Mouse (Mus musculus) bone marrow macrophage, adult 2 months (primary cell): ENCODE measurements around the gene Fgfr2.

ENCODE experiments used
- CTCF ChIP-seq: IDR thresholded peaks from 2 replicates; pipeline ENCODE4 v1.5.1; 2012; ENCODE audit warnings: low read depth, mild to moderate bottlenecking, low read length, moderate library complexity
- POLR2A ChIP-seq: IDR thresholded peaks from 2 replicates; pipeline ENCODE4 v1.6.1; 2012; ENCODE audit warnings: mild to moderate bottlenecking, low read depth, low read length, borderline replicate concordance

- TF ChIP-seq POLR2A (no peak), CTCF (no peak)
Measured at GRCm38 (mm10) chr7:133060170-133060569, 63.0 kb downstream of the Fgfr2 start.
